Comparison of ENCODE assay signal across 9 mouse cellular contexts in genomic region chr19:29924638-29925258, GRCm38 (mm10). TPM values are rescaled to one million over a fixed set of nuclear protein-coding genes. Genes with fewer than 3 reads are reported as not detected.
DNase-seq lines count a peak whose midpoint lies in the region; ATAC-seq and TF ChIP-seq lines count a peak whose summit lies in the region.
"Had no signal": no experiment of that assay in that cellular context is flagged by ENCODE, and none has a peak within 500 bp of the region (broad histone marks: within the 10 kb centered on the region; RNA-seq: fewer than 3 reads in every experiment).

Gene Il33 (plus strand): TSS chr19:29925114.

- WGBS in neural tube, embryonic 13.5 days = 51% methylated on average over 10 of the region's 10 CpGs
- 20% methylated on average over 10 of the region's 10 CpGs for WGBS in heart, postnatal 0 days

- TF ChIP-seq CTCF in embryonic fibroblast, embryonic 13.5 days (IDR thresholded peaks at IDR 0.05; ENCODE audit: borderline replicate concordance, insufficient read depth, low read length) = no peak
- no peak for TF ChIP-seq CTCF in heart, postnatal 0 days (IDR thresholded peaks at IDR 0.05; ENCODE audit: low read depth)

- no peaks in the 10 kb centered on the region for H3K27me3 ChIP-seq in neural tube, embryonic 13.5 days
- peaks cover 9% of the 10 kb centered on the region; the same call in 1 of the 2 replicates for H3K27me3 ChIP-seq in heart, postnatal 0 days (ENCODE audit: control insufficient read depth, insufficient read depth, low read length)
- H3K27me3 ChIP-seq: limb, embryonic 12.5 days had no signal

- H3K27ac ChIP-seq in neural tube, embryonic 13.5 days (replicated peaks) = no peak within 1 kb of the TSS
- no peak within 1 kb of the TSS for H3K27ac ChIP-seq in embryonic fibroblast, embryonic 13.5 days (ENCODE audit: insufficient read depth, low read length)
- 0 out of 2 replicates have a peak within 1 kb of the TSS, but pooled peaks have one; percentile 5 for H3K27ac ChIP-seq in heart, postnatal 0 days (ENCODE audit: low read depth)
- H3K27ac ChIP-seq: limb, embryonic 12.5 days had no signal

- H3K4me3 ChIP-seq in neural tube, embryonic 13.5 days = no peak within 1 kb of the TSS
- H3K4me3 ChIP-seq in embryonic fibroblast, embryonic 13.5 days (ENCODE audit: insufficient read depth, low read length) = no peak within 1 kb of the TSS
- peak within 1 kb of the TSS; percentile 26; the same call in 1 of the 2 replicates for H3K4me3 ChIP-seq in heart, postnatal 0 days (ENCODE audit: low read depth, low read length)
- H3K4me3 ChIP-seq: limb, embryonic 12.5 days had no signal

- DNase-seq in neural tube, embryonic 10.5 days (ENCODE audit: extremely low spot score, low spot score) = no peak
- peak; percentile 82 for DNase-seq in heart, postnatal 0 days (ENCODE audit: low spot score)
- DNase-seq in layer of hippocampus, adult 8-10 months (ENCODE audit: low spot score in 2 of 2) = peak; percentile 51 to 73
- DNase-seq in lung, postnatal 36 days = peak; percentile 75
- DNase-seq in urinary bladder, postnatal 4 days (ENCODE audit: low spot score in 2 of 2) = peak; percentile 47 to 66
- DNase-seq in thymus, postnatal 10 days (ENCODE audit: low spot score in 2 of 2) = no peak

- ATAC-seq in neural tube, embryonic 13.5 days (ENCODE audit: low read depth) = peak; percentile 36; the same call in 1 of the 2 replicates
- ATAC-seq in heart, postnatal 0 days (ENCODE audit: insufficient read depth, low read depth) = no peak

- no peak for TF ChIP-seq POLR2A in embryonic fibroblast, embryonic 13.5 days (IDR thresholded peaks at IDR 0.05; ENCODE audit: low read depth, low read length)

- no peak within 1 kb of the TSS for H3K9ac ChIP-seq in neural tube, embryonic 13.5 days
- H3K9ac ChIP-seq in heart, postnatal 0 days (replicated peaks; ENCODE audit: low read depth, low read length) = no peak within 1 kb of the TSS
- H3K9ac ChIP-seq: limb, embryonic 12.5 days had no signal

- peaks cover 20% of the 10 kb centered on the region for H3K4me1 ChIP-seq in neural tube, embryonic 13.5 days (replicated peaks)
- H3K4me1 ChIP-seq in embryonic fibroblast, embryonic 13.5 days (ENCODE audit: control insufficient read depth, insufficient read depth, low read length) = no peaks in the 10 kb centered on the region
- H3K4me1 ChIP-seq in heart, postnatal 0 days (ENCODE audit: control insufficient read depth, insufficient read depth) = peaks cover 18% of the 10 kb centered on the region; the same call in 1 of the 2 replicates

- no peak for TF ChIP-seq EP300 in heart, postnatal 0 days (IDR thresholded peaks at IDR 0.05; ENCODE audit: low read depth)

- H3K4me2 ChIP-seq in neural tube, embryonic 13.5 days = no peak within 1 kb of the TSS; the same call in 1 of the 2 replicates
- peak within 1 kb of the TSS; percentile 52 for H3K4me2 ChIP-seq in heart, postnatal 0 days (ENCODE audit: low read depth, low read length)
- H3K4me2 ChIP-seq: limb, embryonic 12.5 days had no signal

- H3K36me3 ChIP-seq in neural tube, embryonic 13.5 days = no peaks in the 10 kb centered on the region
- no peaks in the 10 kb centered on the region for H3K36me3 ChIP-seq in heart, postnatal 0 days (replicated peaks; ENCODE audit: control insufficient read depth, insufficient read depth, low read length)
- H3K36me3 ChIP-seq: limb, embryonic 12.5 days had no signal

- no peaks in the 10 kb centered on the region for H3K9me3 ChIP-seq in neural tube, embryonic 13.5 days
- H3K9me3 ChIP-seq in heart, postnatal 0 days (replicated peaks; ENCODE audit: control insufficient read depth, low read length) = no peaks in the 10 kb centered on the region
- H3K9me3 ChIP-seq: limb, embryonic 12.5 days had no signal

RNA-seq across cellular contexts. Expression of gene Il33, which starts in this region (rescaled TPM):
- 2.2 and 2.8 TPM in 2 replicates for polyA plus RNA-seq in neural tube, embryonic 13.5 days (2015; fragmentation: Nextera tagmentation; extraction: Ambion mirVana)
- 1.1 and 11.3 TPM in 2 replicates for polyA plus RNA-seq in embryonic fibroblast, embryonic 13.5 days (2011; ENCODE audit: insufficient read length, low read depth, missing spikeins)
- total RNA-seq in heart, postnatal 0 days (2014; rRNA removed; ENCODE audit: low replicate concordance) = 1.4 and 1.6 TPM in 2 replicates
- polyA plus RNA-seq in heart, postnatal 0 days (2015; fragmentation: Nextera tagmentation; extraction: Ambion mirVana) = 4.2 and 6.2 TPM in 2 replicates
- total RNA-seq in layer of hippocampus, adult 8-10 months (2022) = 100 to 1,000 TPM in 2 of 4 experiments, 10 to 100 TPM in 2; 73.4 to 112 (median 96.0) TPM

Comparison
In these comparisons a context has a peak if more than half of its experiments do, and no peak if none do; other contexts are left out.
1. RNA of gene Il33 (total RNA-seq): 73.4 to 112 TPM in layer of hippocampus, adult 8-10 months; 1.4 to 1.6 TPM in heart, postnatal 0 days; every median in the first group is over 10 times any median in the second.
2. DNase-seq: peak in heart, postnatal 0 days (single experiment), layer of hippocampus, adult 8-10 months (2 of 2), lung, postnatal 36 days (single experiment) and urinary bladder, postnatal 4 days (2 of 2); none in neural tube, embryonic 10.5 days (single experiment) and thymus, postnatal 10 days (0 of 2).